ENCODE assay signal across 9 mouse cellular contexts in genomic region chr12:91787959-91788437, GRCm38 (mm10). TPM values are rescaled to one million over a fixed set of nuclear protein-coding genes. Genes with fewer than 3 reads are reported as not detected.
DNase-seq lines count a peak whose midpoint lies in the region; TF ChIP-seq lines count a peak whose summit lies in the region.
"Had no signal": no experiment of that assay in that cellular context is flagged by ENCODE, and none has a peak within 500 bp of the region (broad histone marks: within the 10 kb centered on the region; RNA-seq: fewer than 3 reads in every experiment).

Gene Ston2 (minus strand): TSS chr12:91788387.

- intact Hi-C loops in left cerebral cortex, adult 2 months (cut with DNase I) = no loop called here
- intact Hi-C loops in left cerebral cortex, postnatal 4 days (cut with DNase I) = loop anchor here (2.0 kb wide), 1 partner anchor 147 kb away; no protein-coding TSS in a partner anchor

- no peak within 1 kb of the TSS for H3K27ac ChIP-seq in left cerebral cortex, adult 2 months

- no peak for DNase-seq in adrenal gland, postnatal 25 days
- DNase-seq in adrenal gland, adult 8-10 months = no peak
- DNase-seq in left cerebral cortex, adult 2 months (ENCODE audit: extremely low spot score in 1 of 2, low spot score in 2 of 2) = no peak
- DNase-seq in left cerebral cortex, adult 11 months (ENCODE audit: low spot score) = no peak
- DNase-seq in gastrocnemius, adult 18-20 months (ENCODE audit: low spot score) = no peak
- DNase-seq in left cerebral cortex, postnatal 4 days = no peak
- DNase-seq in urinary bladder, postnatal 36 days (ENCODE audit: low spot score in 2 of 2) = no peak
- no peak for DNase-seq in cerebellum, postnatal 36 days
- DNase-seq: cerebellum, postnatal 14 days had no signal

- no peak for TF ChIP-seq CTCF in left cerebral cortex, adult 2 months (IDR thresholded peaks at IDR 0.05)

- no peak within 1 kb of the TSS for H3K4me3 ChIP-seq in left cerebral cortex, adult 2 months

RNA-seq across cellular contexts. Expression of gene Ston2, which starts in this region (rescaled TPM):
- total RNA-seq in adrenal gland, postnatal 25 days (2021) = 7.3 and 11.5 TPM in 2 replicates
- total RNA-seq in adrenal gland, adult 8-10 months (2022) = 10 to 100 TPM in 1 of 4 experiments, 1 to 10 TPM in 3; 4.6 to 10.7 (median 7.1) TPM
- 10 to 100 TPM; 17.1 to 20.2 TPM for total RNA-seq in left cerebral cortex, adult 2 months (2021)
- total RNA-seq in gastrocnemius, adult 18-20 months (2021) = 10 to 100 TPM; 69.6 to 75.4 TPM
- 10 to 100 TPM; 14.2 to 16.6 TPM for total RNA-seq in left cerebral cortex, postnatal 4 days (2021)
